Mouse (Mus musculus): Measurements from ENCODE around the gene F12.

GRCm38 (mm10) chr13:55465830-55466440 lies 39.3 kb upstream of the F12 start:
- TF ChIP-seq CTCF (conservative IDR thresholded peaks at IDR 0.05; ENCODE audit: low read length) (no peak), POU5F1 (IDR thresholded peaks at IDR 0.05; ENCODE audit: borderline replicate concordance, low read length) (no peak), NANOG (IDR thresholded peaks at IDR 0.05; ENCODE audit: borderline replicate concordance, low read length) (no peak)

Data from E14TG2a.4 (cell line).